Mouse (Mus musculus) hindbrain, postnatal 0 days (tissue): ENCODE data around the gene Zfp462. TPM values are rescaled to one million over a fixed set of nuclear protein-coding genes. Genes with fewer than 3 reads are reported as not detected.

ENCODE experiments used
- ATAC-seq: fragments of 200-750 bp; cut with Nextera tagmentation; 2 replicates; pipeline ENCODE4 v1.8.0; 2017; ENCODE audit warnings: mild to moderate bottlenecking, moderate TSS enrichment, moderate library complexity
- DNase-seq: peaks from one replicate; pipeline ENCODE4 v3.0.0-alpha.2; 2015; ENCODE audit warnings: low spot score
- H3K27ac ChIP-seq: fragments of 300-500 bp; sonication (generic); 2 replicates; pipeline ENCODE4 v1.5.1; 2014; ENCODE audit warnings: mild to moderate bottlenecking
- H3K27me3 ChIP-seq: fragments of 300-500 bp; sonication (generic); 2 replicates; pipeline ENCODE4 v1.6.1; 2014; ENCODE audit warnings: low read length, mixed read lengths; ENCODE audit not compliant: insufficient read depth
- H3K36me3 ChIP-seq: fragments of 300-500 bp; sonication (generic); 2 replicates; pipeline ENCODE4 v1.6.1; 2014; ENCODE audit warnings: low read length, mixed read lengths; ENCODE audit not compliant: insufficient read depth
- H3K4me1 ChIP-seq: fragments of 300-500 bp; sonication (generic); 2 replicates; pipeline ENCODE4 v1.6.1; 2014; ENCODE audit warnings: antibody characterized with exemption, low read length, mixed read lengths; ENCODE audit not compliant: insufficient read depth
- H3K4me2 ChIP-seq: fragments of 300-500 bp; sonication (generic); 2 replicates; pipeline ENCODE4 v1.6.1; 2014; ENCODE audit warnings: low read depth, mild to moderate bottlenecking, low read length, moderate library complexity, mixed read lengths
- H3K4me3 ChIP-seq: fragments of 300-500 bp; sonication (generic); 2 replicates; pipeline ENCODE4 v1.5.1; 2014; ENCODE audit warnings: low read length
- H3K9ac ChIP-seq: fragments of 300-500 bp; sonication (generic); replicated peaks from 2 replicates; pipeline ENCODE4 v1.6.1; 2014; ENCODE audit warnings: mild to moderate bottlenecking, low read length, moderate library complexity, mixed read lengths
- H3K9me3 ChIP-seq: fragments of 300-500 bp; sonication (generic); 2 replicates; pipeline ENCODE4 v1.6.1; 2016; ENCODE audit warnings: low read length, mixed read lengths
- CTCF ChIP-seq: IDR thresholded peaks from 2 replicates; pipeline ENCODE4 v1.5.1; 2016; ENCODE audit warnings: antibody characterized with exemption, control low read depth, low read depth
- WGBS: fragments of 180-500 bp; shearing (Covaris S2); extraction: QIAGEN DNeasy Blood & Tissue Kit; methylation state at CpG from one replicate; pipeline ENCODE4 v1.1.7; 2014; 5-methylcytosine and 5-hydroxymethylcytosine counted together
- polyA plus RNA-seq: library from polyadenylated mRNA; unstranded; fragments of >200 nt; fragmentation: Nextera tagmentation; extraction: Ambion mirVana; gene quantifications from 2 replicates; pipeline ENCODE4 v1.2.1, GENCODE M21; 2015
- total RNA-seq: library from RNA; depleted of rRNA; stranded (reverse); fragments of >200 nt; gene quantifications from 2 replicates; pipeline ENCODE4 v1.2.3, GENCODE M21; 2014

Gene Zfp462
- total and polyA plus RNA-seq, 2 experiments from 2014 or later: 6.5 to 39.4 TPM

DNA sequence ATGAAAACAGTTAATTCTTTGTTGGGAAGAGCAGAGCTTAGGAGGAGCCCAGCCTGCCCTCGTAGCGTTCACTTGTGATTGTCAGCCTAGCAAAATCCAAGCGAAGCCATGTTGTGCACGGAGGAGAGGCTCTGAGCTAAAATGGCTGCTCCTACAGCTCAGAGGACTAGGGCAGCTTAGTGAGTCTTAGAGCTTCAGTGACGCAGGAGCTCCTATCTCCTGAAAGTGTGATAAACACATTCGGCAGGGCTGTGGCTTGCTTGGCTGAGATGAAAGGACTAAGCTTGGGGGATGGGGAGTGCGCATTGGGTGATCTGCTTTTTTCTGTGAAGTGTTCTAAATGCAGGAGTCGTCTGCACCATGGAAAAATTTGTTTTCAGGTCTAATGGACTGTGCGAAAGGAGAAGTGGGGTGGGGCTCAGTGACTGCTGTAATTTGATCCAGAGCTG is 60.7 kb downstream of the Zfp462 start:
- Histone ChIP-seq H3K4me3 (no peak overlapping the region), H3K9me3 (no peaks in the 10 kb centered on the region), H3K4me2 (peak overlapping the region; percentile 41), H3K9ac (peak overlapping the region; percentile 37), H3K27me3 (no peaks in the 10 kb centered on the region), H3K36me3 (peaks cover 24% of the 10 kb centered on the region), H3K27ac (peak overlapping the region; percentile 93), H3K4me1 (peaks cover 20% of the 10 kb centered on the region)
- WGBS: 10% methylated on average over 9 of the region's 9 CpGs
- TF ChIP-seq CTCF: no peak
- peak; percentile 91 for ATAC-seq
- DNase-seq: peak; percentile 80

GRCm38 (mm10) chr4:55006024-55006423 is 61.2 kb downstream of the Zfp462 start:
- TF ChIP-seq CTCF: no peak
- no peak for DNase-seq
- 32% methylated on average over 1 of the region's 1 CpGs for WGBS
- H3K4me1 ChIP-seq: peaks cover 20% of the 10 kb centered on the region
- peaks cover 28% of the 10 kb centered on the region for H3K36me3 ChIP-seq
- peak overlapping the region; percentile 41 for H3K4me2 ChIP-seq
- H3K4me3 ChIP-seq: no peak overlapping the region
- 0 out of 2 replicates have a peak overlapping the region, but pooled peaks have one; percentile 37 for H3K9ac ChIP-seq
- no peaks in the 10 kb centered on the region for H3K27me3 ChIP-seq
- peak overlapping the region; percentile 93 for H3K27ac ChIP-seq
- peak; percentile 41; the same call in 1 of the 2 replicates for ATAC-seq
- no peaks in the 10 kb centered on the region for H3K9me3 ChIP-seq

DNA sequence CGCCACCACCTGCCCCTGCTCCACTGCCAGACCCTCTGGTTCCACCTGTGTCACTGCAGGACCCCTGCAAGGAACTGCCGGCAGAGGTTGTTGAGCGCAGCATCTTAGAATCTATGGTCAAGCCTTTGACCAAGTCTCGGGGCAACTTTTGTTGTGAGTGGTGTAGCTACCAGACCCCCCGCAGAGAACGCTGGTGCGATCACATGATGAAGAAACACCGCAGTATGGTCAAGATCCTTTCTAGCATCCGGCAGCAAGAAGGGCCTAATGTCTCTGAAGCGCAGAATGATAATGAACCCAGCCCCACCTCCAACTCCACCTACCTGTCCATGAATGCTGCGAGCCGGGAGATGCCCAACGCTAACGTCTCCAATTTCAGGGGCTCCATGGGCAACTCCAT is 63.8 kb downstream of the Zfp462 start:
- Histone ChIP-seq H3K4me3 (no peak overlapping the region), H3K27me3 (no peaks in the 10 kb centered on the region)

DNA sequence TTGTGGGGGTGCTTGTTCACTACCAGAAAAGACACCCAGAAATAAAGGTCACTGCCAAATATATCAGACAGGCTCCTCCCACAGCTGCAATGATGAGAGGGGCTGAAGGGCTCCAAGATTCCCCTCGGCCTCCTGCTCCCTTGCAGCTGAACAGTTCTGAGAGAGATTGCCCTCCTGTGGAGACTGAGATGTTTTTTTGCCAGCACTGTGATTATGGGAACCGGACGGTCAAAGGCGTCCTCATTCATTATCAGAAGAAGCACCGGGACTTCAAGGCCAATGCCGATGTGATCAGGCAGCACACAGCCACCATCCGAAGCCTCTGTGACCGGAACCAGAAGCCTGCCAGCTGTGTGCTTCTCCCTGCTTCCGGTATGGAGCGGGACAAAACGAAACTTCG is 66.5 kb downstream of the Zfp462 start:
- 76% methylated on average over 12 of the region's 12 CpGs for WGBS
- Histone ChIP-seq H3K4me1 (no peaks in the 10 kb centered on the region), H3K27me3 (no peaks in the 10 kb centered on the region), H3K9me3 (no peaks in the 10 kb centered on the region), H3K4me3 (no peak overlapping the region), H3K9ac (no peak overlapping the region), H3K27ac (no peak overlapping the region), H3K36me3 (peaks cover 53% of the 10 kb centered on the region), H3K4me2 (no peak overlapping the region)
- DNase-seq (peak; percentile 34), ATAC-seq (no peak)
- TF ChIP-seq CTCF: peak; percentile 30; the same call in 1 of the 2 replicates

More for the DNA sequence above, 63.8 kb downstream of the Zfp462 start:
- WGBS: 96% methylated on average over 14 of the region's 14 CpGs
- Histone ChIP-seq H3K9me3 (no peaks in the 10 kb centered on the region), H3K4me1 (peaks cover 20% of the 10 kb centered on the region), H3K36me3 (peaks cover 48% of the 10 kb centered on the region), H3K4me2 (no peak overlapping the region), H3K9ac (no peak overlapping the region), H3K27ac (no peak overlapping the region)
- DNase-seq: no peak
- TF ChIP-seq CTCF: no peak
- no peak for ATAC-seq

DNA sequence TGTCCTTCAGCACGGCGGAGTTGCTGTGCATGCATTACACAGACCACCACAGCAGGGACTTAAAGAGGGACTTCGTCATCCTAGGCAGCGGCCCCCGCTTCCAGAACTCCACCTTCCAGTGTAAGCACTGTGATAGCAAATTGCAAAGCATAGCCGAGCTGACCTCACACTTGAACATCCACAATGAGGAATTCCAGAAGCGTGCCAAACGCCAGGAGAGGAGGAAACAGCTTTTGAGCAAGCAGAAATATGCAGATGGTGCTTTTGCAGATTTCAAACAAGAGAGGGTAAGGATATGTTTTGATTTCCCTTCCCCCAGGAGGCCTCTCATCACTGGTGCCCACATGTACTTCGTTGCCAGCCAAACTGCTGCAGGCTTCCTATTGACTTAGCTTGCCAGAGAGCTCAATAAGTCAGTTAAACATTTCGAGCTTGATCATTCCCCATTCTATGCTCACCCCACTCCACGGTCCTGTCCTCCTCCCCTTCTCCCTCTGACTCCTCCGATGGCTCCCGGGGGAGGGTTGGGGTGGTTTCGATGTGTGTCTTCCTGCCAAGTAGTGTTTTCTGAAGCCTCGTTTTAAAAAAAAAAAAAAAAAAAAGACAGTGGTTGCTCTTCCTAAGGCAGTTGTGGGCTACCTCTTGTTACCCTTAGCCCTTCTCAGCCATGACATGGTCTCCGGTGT is 68.9 kb downstream of the Zfp462 start:
- DNase-seq: peak; percentile 23
- no peak for ATAC-seq
- Histone ChIP-seq H3K9me3 (no peaks in the 10 kb centered on the region), H3K27ac (no peak overlapping the region), H3K36me3 (peaks cover 60% of the 10 kb centered on the region), H3K27me3 (no peaks in the 10 kb centered on the region), H3K4me3 (no peak overlapping the region), H3K9ac (no peak overlapping the region), H3K4me2 (no peak overlapping the region), H3K4me1 (no peaks in the 10 kb centered on the region)
- TF ChIP-seq CTCF: no peak
- 58% methylated on average over 16 of the region's 16 CpGs for WGBS

GRCm38 (mm10) chr4:55014731-55015463 is 70.0 kb downstream of the Zfp462 start:
- H3K36me3 ChIP-seq: peaks cover 48% of the 10 kb centered on the region
- no peak overlapping the region for H3K4me3 ChIP-seq
- no peaks in the 10 kb centered on the region for H3K27me3 ChIP-seq
- no peak for TF ChIP-seq CTCF
- WGBS: 88% methylated on average over 12 of the region's 13 CpGs
- H3K9ac ChIP-seq: no peak overlapping the region
- ATAC-seq (no peak), DNase-seq (no peak)
- no peak overlapping the region for H3K4me2 ChIP-seq
- no peaks in the 10 kb centered on the region for H3K9me3 ChIP-seq
- H3K27ac ChIP-seq: no peak overlapping the region
- no peaks in the 10 kb centered on the region for H3K4me1 ChIP-seq
